Mouse (Mus musculus) B cell, adult (primary cell): Measurements from ENCODE around the gene Hps1. TPM values are rescaled to one million over a fixed set of nuclear protein-coding genes. Genes with fewer than 3 reads are reported as not detected.

Source experiments
- total RNA-seq: library from RNA; stranded (reverse); gene quantifications from 4 replicates; pipeline ENCODE4 v1.2.4, GENCODE M21; 2023; ENCODE audit not compliant: inconsistent age

Hps1 gene
- total RNA-seq, result 40.3 to 45.6 TPM (median 42.4 TPM) in 4 replicates

GRCm38 (mm10) chr19:42779531-42780155 is at the start of gene Hps1:
Gene Hps1 (minus strand): TSS chr19:42779978.

DNA sequence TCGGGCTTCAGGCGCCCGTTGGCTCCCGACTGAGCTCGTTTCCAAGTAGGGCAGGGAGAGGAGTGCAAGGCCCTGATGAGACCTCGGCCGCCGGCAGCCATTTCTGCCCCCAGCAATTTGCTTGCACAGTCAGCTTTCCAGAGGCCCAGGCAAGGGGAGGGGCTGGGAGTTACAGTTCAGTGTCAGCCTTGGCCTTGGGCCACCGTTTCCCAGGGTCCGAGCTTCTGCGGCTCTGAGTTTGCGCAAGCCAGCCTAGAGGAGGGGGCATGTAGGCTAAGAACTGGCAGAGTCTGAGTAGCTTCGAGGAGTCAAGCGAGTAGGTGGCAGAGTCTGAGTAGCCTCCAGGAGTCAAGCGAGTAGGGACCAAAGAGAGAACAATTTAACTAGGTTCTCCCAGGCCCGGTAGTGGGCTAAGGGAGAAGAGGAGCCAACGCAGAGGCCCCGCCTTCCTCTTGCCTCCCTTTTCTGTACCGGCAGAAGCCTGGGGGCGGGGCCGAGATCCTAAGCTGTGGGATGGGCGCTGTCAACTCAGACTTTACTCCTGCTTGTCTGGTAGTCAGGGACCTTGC is 27.3 kb downstream of the Hps1 start, which contains the start of gene Pyroxd2:
Gene Pyroxd2, minus strand, starts transcription at position 413 of the 569 bp plus-strand sequence.

Other genes with a start within 250 kb of the Hps1 start
- 0.13 TPM in 1 of 4 replicates, not detected in the others for gene Loxl4, start 167.2 kb downstream of the Hps1 start, total RNA-seq
- 1.5 to 3.2 TPM (median 2.1 TPM) in 4 replicates for gene Pyroxd2, start 27.2 kb downstream of the Hps1 start, total RNA-seq